Mouse (Mus musculus): ENCODE measurements at regions not wholly inside any gene's neighbourhood (a gene's known extent, or its start where the extent isn't known, plus 50 kb on each side); places are given as distances from the start of the nearest gene placed in this dataset.

- TF ChIP-seq CTCF (IDR thresholded peaks at IDR 0.05; ENCODE audit: low read depth) (no peak), EP300 (IDR thresholded peaks at IDR 0.05; ENCODE audit: low read depth) (no peak)
Observed at GRCm38 (mm10) chr15:50361751-50362507, 3522.8 kb upstream of the Gm7489 start.

Data from heart, postnatal 0 days (tissue).